Mouse (Mus musculus) common myeloid progenitor, adult 5-6 weeks (primary cell): ENCODE measurements at regions not wholly inside any gene's neighbourhood (a gene's known extent, or its start where the extent isn't known, plus 50 kb on each side); places are given as distances from the start of the nearest gene placed in this dataset.

Source experiments
- ATAC-seq: replicated peaks from 2 replicates; pipeline ENCODE4 v1.8.0; 2016; ENCODE audit warnings: low read depth, mild to moderate bottlenecking, moderate TSS enrichment, inconsistent platforms; ENCODE audit not compliant: poor library complexity, severe bottlenecking

DNA sequence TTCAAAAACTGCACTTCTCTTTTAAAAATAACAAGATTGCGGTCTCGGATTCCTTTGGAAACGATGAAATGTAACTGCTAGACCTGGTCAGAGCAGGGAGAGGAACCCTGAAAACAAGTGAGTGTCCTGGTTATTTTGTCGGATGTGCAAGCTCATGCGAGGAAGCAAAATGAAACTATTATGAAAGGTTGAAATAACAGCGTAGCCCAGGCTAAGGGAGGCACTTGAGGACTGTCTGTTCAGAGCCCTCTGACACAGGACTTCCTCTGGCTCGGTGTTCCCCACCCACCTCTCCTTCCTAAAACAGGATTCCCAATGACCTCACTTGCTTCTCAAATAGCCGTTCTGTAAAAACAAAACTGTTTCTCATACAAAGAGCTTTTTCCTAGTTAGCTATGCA, 51.3 kb upstream of the S1pr1 start:
- peak; percentile 47; the same call in 1 of the 2 replicates for ATAC-seq

DNA sequence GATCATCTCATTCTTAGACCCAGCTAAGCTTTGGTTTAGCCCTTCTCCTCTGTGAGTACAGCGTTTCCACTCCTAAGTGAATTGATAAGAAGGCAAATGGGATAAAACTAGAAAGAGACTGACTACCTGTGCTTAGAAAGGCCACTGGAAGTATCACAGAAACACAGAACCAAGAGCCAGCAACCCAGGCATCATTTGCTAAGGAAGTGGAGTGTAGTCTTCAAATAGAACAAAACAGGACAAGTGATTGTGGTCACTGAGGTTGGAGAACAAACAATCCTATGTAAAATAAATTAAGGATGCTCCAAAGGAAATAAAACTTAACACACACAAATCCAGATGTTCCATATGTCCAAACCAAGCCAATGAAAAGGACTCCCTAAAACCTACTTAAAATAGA, 53.4 kb upstream of the S1pr1 start:
- no peak for ATAC-seq

DNA sequence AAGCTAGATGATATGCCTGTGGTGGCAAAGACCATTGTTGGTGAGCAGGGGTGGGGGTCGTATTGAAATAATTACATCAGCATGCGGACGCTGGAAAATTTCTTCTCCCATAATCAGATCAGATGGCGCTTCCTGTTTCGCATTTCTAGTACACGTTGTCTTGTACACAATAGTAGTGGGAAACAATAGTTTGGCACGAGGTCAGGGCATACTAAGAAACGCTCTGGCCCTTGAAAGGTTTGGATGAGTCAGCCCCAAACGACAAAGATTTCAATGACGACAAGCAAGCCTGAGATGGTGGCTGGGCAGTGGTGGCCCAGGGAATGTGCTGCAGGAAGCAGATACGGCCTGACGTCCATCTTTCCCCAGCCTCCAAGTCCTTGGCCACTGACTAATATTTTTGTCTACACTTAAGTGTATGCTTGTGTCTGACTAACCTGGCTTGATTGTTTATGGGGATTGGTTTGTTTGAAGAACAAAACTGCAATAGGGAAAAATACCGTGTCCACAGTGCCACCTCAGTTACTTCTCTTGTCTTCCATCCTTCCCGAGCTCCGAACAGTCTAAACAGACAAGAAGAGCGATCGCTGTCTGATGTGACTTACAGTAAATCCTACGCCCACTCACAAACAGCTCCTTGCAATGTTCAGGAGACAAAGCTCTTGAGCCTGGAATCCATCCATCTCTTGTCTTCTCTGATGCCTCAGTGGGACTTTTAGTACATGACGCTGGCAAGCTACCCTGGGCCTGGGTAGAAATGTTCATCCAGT, 54.1 kb upstream of the S1pr1 start:
- ATAC-seq, result peak; percentile 73

DNA sequence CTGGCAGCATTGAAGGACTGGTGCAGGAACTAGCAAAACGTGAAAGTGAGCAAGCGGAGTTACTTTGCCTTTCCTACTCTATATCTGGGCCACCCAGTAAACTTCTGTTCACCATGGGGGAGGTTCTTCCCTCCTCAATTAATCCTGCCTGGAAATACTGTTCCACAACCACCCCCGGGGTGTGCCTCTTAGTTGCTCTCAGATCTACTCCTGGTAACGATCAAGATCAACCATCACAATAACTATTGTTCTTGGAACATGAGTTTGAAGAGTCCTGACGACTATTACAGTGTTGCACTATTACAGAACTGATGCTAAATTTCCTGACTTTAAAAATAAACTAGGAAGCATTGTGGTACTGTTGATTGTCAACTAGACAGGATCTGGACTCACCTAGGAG, 57.8 kb upstream of the S1pr1 start:
- no peak for ATAC-seq

DNA sequence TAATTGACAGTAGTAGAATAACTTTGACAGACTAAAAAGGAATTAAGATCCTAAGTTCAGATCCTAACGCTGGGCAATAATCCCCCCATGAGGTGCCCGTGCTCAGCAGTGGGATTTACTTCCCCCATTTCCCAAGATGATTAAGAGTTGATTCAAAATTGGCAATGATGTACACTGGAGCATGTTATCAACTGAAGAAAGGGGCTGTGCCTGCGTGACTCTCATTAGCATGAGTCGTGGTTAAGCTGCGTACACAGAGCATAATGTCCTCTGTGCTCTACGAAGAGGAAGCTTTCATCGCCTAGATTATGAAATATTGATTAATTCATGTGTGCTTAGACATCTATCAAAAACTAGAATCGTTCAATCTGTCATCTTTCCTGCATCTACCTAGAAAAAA, 59.4 kb upstream of the S1pr1 start:
- 0 out of 2 replicates have a peak, but pooled peaks have one; percentile 54 for ATAC-seq

DNA sequence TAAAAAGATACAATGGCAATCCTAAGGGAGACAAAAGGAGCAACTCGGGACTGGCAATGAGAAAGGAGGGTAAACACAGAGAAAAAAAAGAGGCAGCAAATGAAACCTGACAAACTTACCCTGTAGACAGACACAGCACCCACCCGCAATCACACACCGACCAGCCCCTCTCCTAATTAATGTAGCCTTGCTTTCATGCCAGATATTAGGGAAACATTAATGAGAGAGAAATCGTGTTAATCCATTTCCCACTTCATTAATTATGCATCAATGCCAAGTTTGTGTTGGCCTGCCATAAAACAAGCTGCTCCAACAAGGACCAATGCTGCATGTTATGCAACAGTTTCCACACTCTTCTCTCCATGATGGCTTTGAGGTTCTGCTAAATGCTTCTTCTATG, 59.9 kb upstream of the S1pr1 start:
- no peak for ATAC-seq

DNA sequence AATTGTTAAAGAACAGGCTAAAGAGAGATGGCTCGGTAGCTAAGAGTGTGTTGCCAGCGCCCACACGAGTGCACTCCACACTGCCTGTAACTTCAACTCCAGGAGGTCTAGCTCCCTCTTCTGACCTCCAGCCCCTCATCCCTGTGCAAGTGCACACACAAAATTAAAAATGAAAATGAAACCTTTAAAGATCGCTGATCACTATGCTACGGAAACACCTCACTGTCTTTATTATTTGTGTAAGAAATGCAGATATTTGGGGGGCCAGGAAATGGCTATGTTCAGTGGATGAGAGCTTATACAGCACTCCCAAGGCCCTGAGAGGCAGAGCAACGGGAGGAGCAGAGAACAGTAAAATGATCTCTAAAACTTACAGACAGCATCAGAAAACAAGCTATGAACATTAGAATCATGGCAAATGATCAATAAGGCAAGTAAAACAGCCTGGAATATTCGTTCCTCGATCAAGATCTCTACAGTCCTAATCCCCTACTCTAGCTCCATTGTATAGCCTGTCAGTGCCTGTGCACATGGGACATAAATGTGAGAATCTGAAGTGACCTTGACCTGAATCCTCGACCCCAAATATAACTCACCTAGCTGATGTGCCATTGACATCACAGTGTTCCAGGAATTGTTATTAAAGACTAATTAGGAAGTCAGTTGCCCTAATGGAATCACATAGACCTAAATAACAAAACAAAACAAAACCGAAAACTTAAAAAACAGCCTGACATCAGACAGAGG, 64.4 kb upstream of the S1pr1 start:
- no peak for ATAC-seq

DNA sequence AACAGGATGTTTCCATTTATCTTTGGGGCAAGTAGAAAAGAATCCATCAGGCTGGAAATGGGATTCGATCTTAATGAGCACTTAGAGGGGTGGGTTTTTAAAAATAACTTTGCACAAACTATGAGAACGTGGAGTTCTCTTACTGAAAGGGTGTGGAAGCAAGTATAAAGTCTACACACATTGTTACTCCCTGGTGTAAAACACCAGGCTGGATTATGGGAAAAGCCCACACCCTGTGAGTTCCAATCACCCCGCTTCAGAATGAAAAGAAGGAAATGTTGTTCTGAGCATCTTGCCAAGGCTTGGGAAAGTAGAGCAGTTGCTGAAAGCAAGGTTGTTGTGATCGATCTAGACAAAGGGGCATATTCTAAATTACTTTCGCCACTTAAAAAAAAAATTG, 65.0 kb upstream of the S1pr1 start:
- no peak for ATAC-seq

DNA sequence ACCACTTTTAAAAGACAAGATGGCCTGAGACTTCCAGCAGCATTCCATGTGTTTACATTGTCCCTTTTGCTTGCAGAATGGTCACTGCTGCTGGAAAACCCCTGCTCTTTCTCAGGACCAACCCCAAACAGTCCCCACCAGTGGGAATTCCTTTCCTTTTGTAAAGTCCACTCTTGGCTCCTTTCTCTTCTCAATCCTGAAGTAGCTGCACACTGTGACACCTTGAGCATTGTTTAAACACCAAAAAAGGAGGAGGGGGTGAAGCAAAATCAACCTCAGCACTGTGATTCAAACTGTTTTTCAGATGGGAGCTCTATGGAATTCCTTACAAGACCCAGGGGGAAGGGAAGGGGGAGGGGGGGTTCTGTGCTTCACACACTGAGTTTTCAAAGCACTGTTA, 67.9 kb upstream of the S1pr1 start:
- no peak for ATAC-seq

DNA sequence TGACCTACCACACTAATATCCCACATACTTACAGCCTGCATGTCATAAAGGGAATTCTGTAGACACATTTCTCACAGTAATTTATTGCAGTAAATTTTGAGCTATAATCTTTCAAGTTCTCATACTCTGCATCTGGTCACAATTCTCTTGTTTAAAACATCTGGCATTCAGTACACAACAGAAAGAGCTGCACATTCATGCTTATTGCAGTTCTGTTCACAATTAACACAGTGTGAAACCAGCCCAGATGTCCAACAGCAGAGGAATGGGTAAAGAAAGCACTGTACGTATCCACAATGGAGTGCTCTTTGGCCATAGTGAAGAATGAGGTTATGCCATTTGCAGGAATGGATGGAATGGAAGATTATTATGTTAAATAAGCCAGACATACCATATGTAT, 72.5 kb upstream of the S1pr1 start:
- ATAC-seq, result no peak

DNA sequence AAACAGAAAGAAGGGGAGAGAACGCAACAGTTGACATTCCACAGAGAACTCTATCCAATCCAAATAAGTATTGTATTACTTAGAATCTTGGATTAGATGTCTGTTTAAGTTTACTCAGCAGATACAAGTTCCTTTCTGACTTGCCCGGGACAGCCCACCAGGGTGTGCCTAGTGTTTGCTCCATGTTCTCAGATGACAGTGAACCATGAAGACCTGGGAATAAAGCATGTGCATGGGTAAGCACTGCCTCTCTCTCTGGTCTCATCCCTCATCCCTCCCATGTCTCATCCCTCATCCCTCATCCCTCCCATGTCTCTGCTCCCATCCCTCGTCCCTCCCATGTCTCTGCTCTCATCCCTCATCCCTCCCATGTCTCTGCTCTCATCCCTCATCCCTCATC, 73.7 kb upstream of the S1pr1 start:
- ATAC-seq, result no peak

DNA sequence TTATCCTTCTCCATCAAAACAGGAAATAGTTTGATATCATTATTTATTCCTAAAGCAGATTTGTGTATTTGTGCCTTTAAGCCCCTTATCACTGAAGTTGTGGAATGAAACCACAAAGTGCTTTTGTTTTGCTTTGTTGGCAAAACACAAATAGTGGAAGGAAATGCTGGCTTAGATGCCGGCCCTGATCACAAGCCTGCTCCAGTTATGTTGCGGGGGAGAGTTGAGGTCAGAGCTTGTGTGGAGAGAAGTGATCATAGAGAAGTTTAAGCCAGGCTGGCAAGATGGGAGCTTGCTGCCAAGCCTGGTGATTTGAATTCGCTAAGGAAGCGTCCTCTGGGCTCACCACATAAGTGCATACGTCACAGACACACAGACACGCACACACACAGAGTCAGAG, 74.2 kb upstream of the S1pr1 start:
- ATAC-seq, result peak; percentile 37

DNA sequence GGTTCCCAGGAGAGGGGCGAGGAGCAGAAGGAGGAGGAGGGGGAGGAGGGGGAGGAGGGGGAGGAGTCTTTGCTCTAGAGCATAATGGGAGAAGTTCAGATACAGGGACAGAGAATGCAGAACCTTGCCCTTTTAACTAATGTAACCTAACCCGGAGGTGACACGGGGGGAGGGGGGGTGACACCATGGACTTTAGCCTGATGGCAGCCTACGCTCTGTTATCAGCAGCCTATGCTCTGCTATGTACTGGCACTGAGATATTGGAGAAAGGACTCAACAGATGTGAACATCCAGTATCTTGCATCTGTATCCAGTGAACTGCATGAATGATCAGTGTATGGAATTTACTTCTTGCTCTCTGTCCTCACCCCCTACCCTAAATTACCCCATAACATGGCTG, 77.7 kb upstream of the S1pr1 start:
- ATAC-seq, result 0 out of 2 replicates have a peak, but pooled peaks have one; percentile 20

DNA sequence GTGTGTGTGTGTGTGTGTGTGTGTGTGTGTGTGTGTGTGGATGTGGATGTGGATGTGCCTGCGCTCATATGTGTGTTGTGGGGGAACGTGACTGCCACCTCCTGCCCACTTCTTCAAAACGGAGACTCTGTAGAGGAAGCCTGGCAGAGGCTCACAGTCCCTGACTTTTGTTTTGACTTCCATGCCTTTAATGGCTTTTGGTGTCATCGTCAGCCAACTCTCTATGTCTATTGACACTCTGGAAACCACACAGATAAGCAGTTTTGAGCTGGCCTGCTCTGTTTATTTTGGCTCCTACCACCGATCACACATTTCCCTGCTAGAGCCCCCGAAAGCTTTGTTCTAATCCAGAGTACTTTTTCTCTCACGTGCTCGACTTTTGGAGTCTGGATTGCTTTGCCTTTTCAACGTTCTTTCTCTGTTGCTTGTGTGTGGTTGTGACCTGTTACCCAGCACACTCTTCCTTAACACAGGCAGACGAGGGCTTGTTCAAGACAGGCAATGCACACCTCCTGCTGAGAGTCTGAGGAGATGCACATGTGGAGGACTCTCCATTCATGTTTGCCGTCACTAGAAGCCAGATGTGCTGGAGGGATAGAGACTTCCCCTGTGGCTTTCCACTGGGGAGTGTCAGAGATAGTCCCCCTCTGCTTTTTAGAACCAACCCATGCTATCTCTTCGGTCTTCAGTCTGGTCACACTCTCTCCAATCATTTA, 78.6 kb upstream of the S1pr1 start:
- ATAC-seq, result peak; percentile 75

DNA sequence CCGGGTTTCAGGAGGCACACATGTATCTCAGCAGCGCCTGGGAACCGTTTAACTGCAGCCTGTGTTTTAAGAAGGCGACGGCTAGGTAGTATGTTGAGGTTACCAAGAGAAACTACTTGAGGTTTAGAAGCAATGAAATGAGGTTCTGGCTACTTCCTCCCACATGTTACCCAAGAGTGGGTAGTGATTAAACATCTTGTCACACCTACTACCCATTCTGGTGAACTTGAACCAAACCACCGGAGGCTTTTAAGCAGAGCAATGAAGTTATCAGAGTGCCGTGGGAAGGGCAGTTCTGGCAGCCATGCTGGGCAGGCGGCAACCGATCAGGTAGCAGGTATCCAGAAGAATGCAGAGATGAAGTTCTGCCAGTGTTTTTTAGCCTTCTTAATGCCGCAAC, 84.5 kb upstream of the S1pr1 start:
- peak; percentile 77 for ATAC-seq

DNA sequence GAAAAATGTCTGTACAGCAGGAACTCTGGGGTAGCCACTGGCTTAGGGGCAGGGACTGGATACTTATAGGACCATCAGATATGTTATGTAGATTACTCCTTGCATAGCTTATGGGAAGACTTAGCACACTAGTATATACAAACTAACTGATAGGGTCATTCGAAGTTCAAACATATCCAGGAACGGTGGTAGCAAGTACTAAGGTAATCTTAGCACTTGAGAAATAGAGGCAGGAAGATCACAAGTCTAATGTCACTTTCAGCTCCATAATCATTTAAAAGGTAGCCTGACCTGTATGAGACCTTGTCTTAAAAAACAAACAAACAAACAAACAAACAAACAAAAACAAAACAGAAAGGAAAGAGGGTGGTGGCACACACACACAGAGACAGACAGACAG, 85.1 kb upstream of the S1pr1 start:
- no peak for ATAC-seq

DNA sequence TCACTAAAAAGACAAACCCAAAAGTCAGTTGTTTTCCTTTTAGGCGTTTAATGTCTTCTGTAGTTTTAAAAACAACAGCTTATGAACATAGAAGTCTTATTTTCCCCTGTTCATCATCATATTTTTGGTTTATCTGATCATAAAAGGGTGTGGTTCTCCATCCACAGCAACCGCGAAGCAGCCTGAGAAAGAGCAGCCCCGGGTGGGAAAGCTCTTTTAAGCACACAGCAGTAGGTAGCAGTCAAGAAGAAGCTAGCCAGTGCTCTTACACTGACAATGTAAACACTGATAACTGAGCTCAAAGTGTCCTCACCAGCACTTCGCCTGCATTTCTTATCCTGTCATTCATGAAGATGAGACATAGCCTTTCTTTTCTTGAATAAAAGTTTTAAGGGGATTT, 86.0 kb upstream of the S1pr1 start:
- 0 out of 2 replicates have a peak, but pooled peaks have one; percentile 18 for ATAC-seq

DNA sequence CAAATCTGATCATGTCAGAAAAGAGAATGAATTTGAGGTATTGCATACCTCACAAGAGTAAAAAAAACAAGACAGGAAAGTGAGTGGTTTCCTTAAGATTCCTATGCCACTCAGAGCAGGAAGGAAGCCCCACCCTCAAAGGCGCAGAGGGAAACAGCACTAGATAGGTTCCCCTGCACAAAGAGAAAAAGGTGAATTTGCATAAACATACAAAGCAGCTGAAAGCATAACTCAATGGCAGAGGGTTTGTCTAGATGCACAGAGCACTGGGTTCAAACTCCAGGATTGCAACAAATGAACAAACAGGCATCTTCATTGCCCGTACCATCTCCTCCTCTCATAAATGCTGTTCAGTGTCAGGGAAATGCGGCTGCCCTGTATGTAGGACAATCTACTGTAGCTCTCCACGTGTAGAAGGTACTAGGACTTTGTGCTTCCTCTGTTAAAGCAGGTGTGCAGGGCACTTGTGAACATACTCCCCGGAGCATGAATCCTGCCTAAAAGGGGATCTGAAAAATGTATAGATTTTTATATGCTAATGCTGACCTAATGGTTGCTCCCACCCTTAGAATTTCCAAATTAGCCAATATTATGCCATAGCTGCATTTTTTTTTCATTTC, 85.9 kb upstream of the Dph5 start:
- ATAC-seq, result peak; percentile 43

DNA sequence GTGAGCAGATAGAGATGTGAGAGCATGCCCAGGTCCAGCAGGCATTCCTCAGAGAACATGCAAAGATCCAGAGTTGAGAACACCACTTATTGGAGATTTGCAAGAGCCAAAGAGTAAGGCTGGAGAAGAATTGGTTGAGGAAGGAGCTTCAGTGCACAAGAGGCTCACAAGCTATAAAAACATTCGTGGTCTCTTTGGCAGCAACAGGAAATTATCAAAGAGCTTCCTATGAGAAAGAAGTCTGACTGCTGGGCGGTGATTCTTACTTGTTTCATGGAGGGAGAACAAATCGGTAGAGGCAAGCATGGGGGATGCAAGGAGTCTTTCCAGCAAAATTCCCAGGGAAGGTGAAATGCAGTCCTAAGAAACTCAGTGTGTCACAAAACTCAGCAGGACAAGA, 83.0 kb upstream of the Dph5 start:
- no peak for ATAC-seq

DNA sequence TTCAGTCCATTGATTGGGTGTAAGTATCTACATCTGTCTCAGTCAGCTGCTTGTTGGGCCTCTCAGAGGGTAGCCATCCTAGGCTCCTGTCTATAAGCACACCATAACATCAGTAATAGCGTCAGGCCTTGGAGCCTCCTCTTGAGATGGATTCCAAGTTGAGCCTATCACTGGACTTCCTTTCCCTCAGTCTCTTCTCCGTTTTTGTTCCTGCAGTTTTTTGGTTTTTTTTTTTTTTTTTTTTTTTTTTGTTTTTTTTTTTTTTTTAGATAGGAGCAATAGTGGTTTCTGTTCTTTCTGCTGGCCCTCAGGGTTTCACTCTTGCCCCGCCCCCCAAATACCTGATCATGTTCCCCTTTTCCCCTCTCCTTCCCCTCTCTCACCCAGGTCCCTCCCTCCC, 80.6 kb upstream of the Dph5 start:
- ATAC-seq, result no peak

DNA sequence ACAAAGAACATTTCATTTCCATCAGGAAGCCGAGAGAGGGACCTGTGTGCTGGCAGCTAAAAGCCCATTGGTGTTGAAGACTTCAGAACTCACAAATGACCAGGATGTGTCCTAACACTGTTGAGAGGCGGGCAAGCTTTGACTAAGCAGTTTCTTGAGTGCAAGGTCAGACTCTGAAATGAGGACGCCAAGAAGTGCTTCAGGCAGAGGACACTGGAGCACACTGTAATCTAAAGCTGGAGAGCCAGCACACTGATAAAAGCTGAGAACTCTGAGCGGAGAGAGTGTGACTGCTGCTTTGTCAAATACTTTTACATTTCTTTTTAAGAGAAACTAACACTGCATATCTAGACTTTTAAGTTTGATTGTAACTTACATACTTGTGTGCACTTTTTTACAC, 72.5 kb upstream of the Dph5 start:
- peak; percentile 20; the same call in 1 of the 2 replicates for ATAC-seq
